Mouse (Mus musculus) heart, postnatal 0 days (tissue): ENCODE results near the gene Gm10638. TPM values are rescaled to one million over a fixed set of nuclear protein-coding genes. Genes with fewer than 3 reads are reported as not detected.

Experiments used
- ATAC-seq: fragments of 200-750 bp; cut with Nextera tagmentation; 2 replicates; pipeline ENCODE4 v1.8.0; 2017; ENCODE audit warnings: low read depth, moderate number of reproducible peaks, moderate library complexity; ENCODE audit not compliant: insufficient read depth
- DNase-seq: peaks from one replicate; pipeline ENCODE4 v3.0.0-alpha.2; 2016; ENCODE audit warnings: low spot score
- H3K27ac ChIP-seq: fragments of 300-500 bp; sonication (generic); 2 replicates; pipeline ENCODE4 v1.5.1; 2014; ENCODE audit warnings: low read depth, mild to moderate bottlenecking
- H3K27me3 ChIP-seq: fragments of 300-500 bp; sonication (generic); 2 replicates; pipeline ENCODE4 v1.6.1; 2014; ENCODE audit warnings: low read length, mixed read lengths; ENCODE audit not compliant: control insufficient read depth, insufficient read depth
- H3K36me3 ChIP-seq: fragments of 300-500 bp; sonication (generic); replicated peaks from 2 replicates; pipeline ENCODE4 v1.6.1; 2014; ENCODE audit warnings: low read length, mixed read lengths; ENCODE audit not compliant: control insufficient read depth, insufficient read depth
- H3K4me1 ChIP-seq: fragments of 300-500 bp; sonication (generic); 2 replicates; pipeline ENCODE4 v1.6.1; 2014; ENCODE audit warnings: antibody characterized with exemption; ENCODE audit not compliant: control insufficient read depth, insufficient read depth
- H3K4me2 ChIP-seq: fragments of 300-500 bp; sonication (generic); 2 replicates; pipeline ENCODE4 v1.6.1; 2014; ENCODE audit warnings: low read depth, mild to moderate bottlenecking, low read length, moderate library complexity
- H3K4me3 ChIP-seq: fragments of 300-500 bp; sonication (generic); 2 replicates; pipeline ENCODE4 v1.5.1; 2014; ENCODE audit warnings: low read depth, low read length
- H3K9ac ChIP-seq: fragments of 300-500 bp; sonication (generic); replicated peaks from 2 replicates; pipeline ENCODE4 v1.6.1; 2014; ENCODE audit warnings: low read depth, low read length, mixed read lengths
- H3K9me3 ChIP-seq: fragments of 300-500 bp; sonication (generic); replicated peaks from 2 replicates; pipeline ENCODE4 v1.6.1; 2016; ENCODE audit warnings: low read length; ENCODE audit not compliant: control insufficient read depth
- CTCF ChIP-seq: IDR thresholded peaks from 2 replicates; pipeline ENCODE4 v1.5.1; 2016; ENCODE audit warnings: antibody characterized with exemption, control low read depth, low read depth
- EP300 ChIP-seq: IDR thresholded peaks from 2 replicates; pipeline ENCODE4 v1.6.1; 2016; ENCODE audit warnings: antibody characterized with exemption, low read depth
- WGBS: fragments of 180-500 bp; shearing (Covaris S2); extraction: QIAGEN DNeasy Blood & Tissue Kit; methylation state at CpG from one replicate; pipeline ENCODE4 v1.1.7; 2014; 5-methylcytosine and 5-hydroxymethylcytosine counted together
- polyA plus RNA-seq: library from polyadenylated mRNA; unstranded; fragments of >200 nt; fragmentation: Nextera tagmentation; extraction: Ambion mirVana; gene quantifications from 2 replicates; pipeline ENCODE4 v1.2.1, GENCODE M21; 2015
- total RNA-seq: library from RNA; depleted of rRNA; stranded (reverse); fragments of >200 nt; gene quantifications from 2 replicates; pipeline ENCODE4 v1.2.3, GENCODE M21; 2014; ENCODE audit warnings: low replicate concordance; rRNA removed

The Gm10638 gene
- total RNA-seq (4.1 TPM in 1 of 2 replicates, not detected in the other), polyA plus RNA-seq (4.6 and 5.9 TPM in 2 replicates)

- H3K4me3 ChIP-seq: peak within 1 kb of the TSS; percentile 86
- no peaks in the 10 kb centered on the region for H3K36me3 ChIP-seq
- TF ChIP-seq EP300: no peak
- TF ChIP-seq CTCF: no peak
- WGBS: under 1% methylated on average over 63 of the region's 88 CpGs
- peak within 1 kb of the TSS; percentile 84 for H3K4me2 ChIP-seq
- peaks cover 44% of the 10 kb centered on the region for H3K4me1 ChIP-seq
- H3K27me3 ChIP-seq: no peaks in the 10 kb centered on the region
- peak; percentile 79 for ATAC-seq
- H3K27ac ChIP-seq: peak within 1 kb of the TSS; percentile 95
- H3K9ac ChIP-seq: peak within 1 kb of the TSS; percentile 97
- no peaks in the 10 kb centered on the region for H3K9me3 ChIP-seq
- DNase-seq: peak; percentile 55
Measured at GRCm38 (mm10) chr8:86745221-86745934, at the start of gene Gm10638, which contains the start of gene Siah1a. TSS of gene Gm10638 (plus strand) at chr8:86745699. TSS of gene Siah1a (minus strand) at chr8:86745934.

- Histone ChIP-seq H3K9ac (no peak overlapping the region), H3K4me2 (no peak overlapping the region), H3K36me3 (peaks cover 19% of the 10 kb centered on the region; the same call in 1 of the 2 replicates), H3K4me1 (no peaks in the 10 kb centered on the region), H3K9me3 (no peaks in the 10 kb centered on the region), H3K27ac (no peak overlapping the region), H3K27me3 (no peaks in the 10 kb centered on the region), H3K4me3 (no peak overlapping the region)
- ATAC-seq (no peak), DNase-seq (no peak)
- TF ChIP-seq CTCF (no peak), EP300 (no peak)
- 87% methylated on average over 2 of the region's 2 CpGs for WGBS
Measured at GRCm38 (mm10) chr8:86695703-86696102, 49.8 kb upstream of the Gm10638 start.

- TF ChIP-seq EP300: no peak
- TF ChIP-seq CTCF: no peak
- Histone ChIP-seq H3K27me3 (no peaks in the 10 kb centered on the region), H3K9me3 (no peaks in the 10 kb centered on the region), H3K27ac (peak overlapping the region; percentile 11), H3K36me3 (peaks cover 20% of the 10 kb centered on the region; the same call in 1 of the 2 replicates), H3K4me3 (no peak overlapping the region), H3K9ac (no peak overlapping the region), H3K4me2 (no peak overlapping the region), H3K4me1 (no peaks in the 10 kb centered on the region)
- 30% methylated on average over 1 of the region's 1 CpGs for WGBS
- ATAC-seq (peak; percentile 44), DNase-seq (peak; percentile 30)
Measured at GRCm38 (mm10) chr8:86698811-86699421, 46.6 kb upstream of the Gm10638 start.

GRCm38 (mm10) chr8:86699471-86699870 lies 46.0 kb upstream of the Gm10638 start:
- WGBS: 82% methylated on average over 12 of the region's 12 CpGs
- no peaks in the 10 kb centered on the region for H3K27me3 ChIP-seq
- TF ChIP-seq CTCF: no peak
- TF ChIP-seq EP300: no peak
- peaks cover 20% of the 10 kb centered on the region; the same call in 1 of the 2 replicates for H3K36me3 ChIP-seq
- no peak for DNase-seq
- H3K9ac ChIP-seq: no peak overlapping the region
- no peaks in the 10 kb centered on the region for H3K4me1 ChIP-seq
- no peaks in the 10 kb centered on the region for H3K9me3 ChIP-seq
- no peak for ATAC-seq
- no peak overlapping the region for H3K4me3 ChIP-seq
- H3K27ac ChIP-seq: no peak overlapping the region
- H3K4me2 ChIP-seq: no peak overlapping the region

GRCm38 (mm10) chr8:86702453-86702852 lies 43.0 kb upstream of the Gm10638 start:
- TF ChIP-seq EP300: no peak
- H3K4me3 ChIP-seq: no peak overlapping the region
- H3K27me3 ChIP-seq: no peaks in the 10 kb centered on the region
- no peak overlapping the region for H3K4me2 ChIP-seq
- no peak overlapping the region for H3K27ac ChIP-seq
- 71% methylated on average over 3 of the region's 3 CpGs for WGBS
- no peak for DNase-seq
- H3K9me3 ChIP-seq: no peaks in the 10 kb centered on the region
- no peaks in the 10 kb centered on the region for H3K4me1 ChIP-seq
- peaks cover 22% of the 10 kb centered on the region; the same call in 1 of the 2 replicates for H3K36me3 ChIP-seq
- H3K9ac ChIP-seq: no peak overlapping the region
- no peak for ATAC-seq
